In genomic region chr14:54860511-54860910, GRCm38 (mm10) we compare ENCODE assay signal across 10 mouse cellular contexts. TPM values are rescaled to one million over a fixed set of nuclear protein-coding genes. Genes with fewer than 3 reads are reported as not detected.
A peak's percentile ranks its signal among the peaks of the same experiment; 100 is the strongest.
DNase-seq lines count a peak whose midpoint lies in the region; ATAC-seq and TF ChIP-seq lines count a peak whose summit lies in the region.
"Had no signal": no experiment of that assay in that cellular context is flagged by ENCODE, and none has a peak within 500 bp of the region (broad histone marks: within the 10 kb centered on the region; RNA-seq: fewer than 3 reads in every experiment).

No protein-coding gene starts in this region.

- no peak for TF ChIP-seq POLR2A in bone marrow macrophage, adult 2 months (IDR thresholded peaks at IDR 0.05; ENCODE audit: borderline replicate concordance, low read depth, low read length)
- TF ChIP-seq POLR2A in spleen, adult 2 months (IDR thresholded peaks at IDR 0.05; ENCODE audit: low read depth, low read length): no peak

- H3K27ac ChIP-seq in midbrain, embryonic 10.5 days (replicated peaks): no peak overlapping the region
- no peak overlapping the region for H3K27ac ChIP-seq in midbrain, embryonic 16.5 days (ENCODE audit: low read length)
- no peak overlapping the region for H3K27ac ChIP-seq in bone marrow macrophage, adult 2 months (ENCODE audit: insufficient read depth, low read depth, low read length)
- H3K27ac ChIP-seq in limb, embryonic 11.5 days (replicated peaks; ENCODE audit: low read depth, low read length): no peak overlapping the region
- no peak overlapping the region for H3K27ac ChIP-seq in spleen, adult 2 months (ENCODE audit: insufficient read depth, low read length)

- no peak overlapping the region for H3K4me2 ChIP-seq in midbrain, embryonic 16.5 days (ENCODE audit: low read length)
- H3K4me2 ChIP-seq in limb, embryonic 11.5 days (ENCODE audit: low read depth, severe bottlenecking): no peak overlapping the region

- peaks cover 30% of the 10 kb centered on the region for H3K36me3 ChIP-seq in midbrain, embryonic 10.5 days
- H3K36me3 ChIP-seq in midbrain, embryonic 16.5 days (ENCODE audit: control insufficient read depth, insufficient read depth, low read length): peaks cover 3% of the 10 kb centered on the region
- peaks cover 4% of the 10 kb centered on the region; the same call in 1 of the 2 replicates for H3K36me3 ChIP-seq in limb, embryonic 11.5 days (ENCODE audit: control insufficient read depth, insufficient read depth, low read length)
- peaks cover 4% of the 10 kb centered on the region; the same call in 1 of the 2 replicates for H3K36me3 ChIP-seq in spleen, adult 2 months (ENCODE audit: control insufficient read depth, insufficient read depth, low read length)

- intact Hi-C loops in gastrocnemius, postnatal 14 days (cut with DNase I; ENCODE audit: low total_unique reads): no loop called here

- H3K27me3 ChIP-seq in midbrain, embryonic 10.5 days (ENCODE audit: low read depth, poor library complexity, severe bottlenecking): no peaks in the 10 kb centered on the region
- no peaks in the 10 kb centered on the region for H3K27me3 ChIP-seq in midbrain, embryonic 16.5 days (ENCODE audit: control insufficient read depth, insufficient read depth, low read depth, low read length)
- no peaks in the 10 kb centered on the region for H3K27me3 ChIP-seq in limb, embryonic 11.5 days (ENCODE audit: control insufficient read depth, insufficient read depth, low read length)
- H3K27me3 ChIP-seq in spleen, adult 2 months (ENCODE audit: control insufficient read depth, insufficient read depth, low read length): no peaks in the 10 kb centered on the region
- H3K27me3 ChIP-seq: megakaryocyte, embryonic 14.5 days had no signal

- no peaks in the 10 kb centered on the region for H3K9me3 ChIP-seq in midbrain, embryonic 10.5 days (replicated peaks)
- no peaks in the 10 kb centered on the region for H3K9me3 ChIP-seq in midbrain, embryonic 16.5 days (replicated peaks; ENCODE audit: control insufficient read depth, low read length, poor library complexity, severe bottlenecking)
- H3K9me3 ChIP-seq in limb, embryonic 11.5 days (ENCODE audit: control insufficient read depth, low read length): no peaks in the 10 kb centered on the region
- H3K9me3 ChIP-seq: G1E; megakaryocyte, embryonic 14.5 days had no signal

- peak; percentile 62 for DNase-seq in cerebellum, adult 11 months
- no peak for DNase-seq in cerebellum, adult 9-11 months
- DNase-seq in midbrain, embryonic 10.5 days (ENCODE audit: low spot score): peak; percentile 51
- peak; percentile 40 for DNase-seq in gastrocnemius, postnatal 14 days
- peak; percentile 76 for DNase-seq in limb, embryonic 11.5 days (ENCODE audit: low spot score)
- DNase-seq in spleen, adult 2 months (ENCODE audit: low read depth in 1 of 2, low spot score in 2 of 2): peak in 1 of 2 experiments; percentile 64

- peaks cover 25% of the 10 kb centered on the region for H3K4me1 ChIP-seq in midbrain, embryonic 10.5 days
- peaks cover 3% of the 10 kb centered on the region for H3K4me1 ChIP-seq in midbrain, embryonic 16.5 days (ENCODE audit: control insufficient read depth, insufficient read depth, low read length)
- H3K4me1 ChIP-seq in bone marrow macrophage, adult 2 months (ENCODE audit: control insufficient read depth, insufficient read depth, low read length): peaks cover 2% of the 10 kb centered on the region; the same call in 1 of the 2 replicates
- H3K4me1 ChIP-seq in limb, embryonic 11.5 days (ENCODE audit: control insufficient read depth, insufficient read depth, low read length): no peaks in the 10 kb centered on the region
- no peaks in the 10 kb centered on the region for H3K4me1 ChIP-seq in spleen, adult 2 months (ENCODE audit: control insufficient read depth, insufficient read depth, insufficient read length)

- no peak overlapping the region for H3K9ac ChIP-seq in midbrain, embryonic 16.5 days (ENCODE audit: low read depth, low read length)
- no peak overlapping the region for H3K9ac ChIP-seq in limb, embryonic 11.5 days (ENCODE audit: low read length)

- WGBS in midbrain, embryonic 10.5 days: 58% methylated on average over 2 of the region's 2 CpGs
- 37% methylated on average over 2 of the region's 2 CpGs for WGBS in midbrain, embryonic 16.5 days
- WGBS in limb, embryonic 11.5 days: 44% methylated on average over 2 of the region's 2 CpGs
- WGBS in spleen, adult 2 months: 39% methylated on average over 2 of the region's 2 CpGs

- peak; percentile 23; the same call in 1 of the 2 replicates for TF ChIP-seq CTCF in bone marrow macrophage, adult 2 months (IDR thresholded peaks at IDR 0.05; ENCODE audit: low read depth, low read length)
- peak; percentile 53; the same call in 1 of the 2 replicates for TF ChIP-seq CTCF in spleen, adult 2 months (IDR thresholded peaks at IDR 0.05; ENCODE audit: extremely low read depth, insufficient read depth, insufficient read length, insufficient replicate concordance)

- no peak for ATAC-seq in midbrain, embryonic 16.5 days
- no peak for ATAC-seq in limb, embryonic 11.5 days (ENCODE audit: insufficient number of reproducible peaks, low FRiP score, low TSS enrichment, low read depth)

- H3K4me3 ChIP-seq in midbrain, embryonic 10.5 days: no peak overlapping the region
- no peak overlapping the region for H3K4me3 ChIP-seq in midbrain, embryonic 16.5 days (ENCODE audit: low read depth, low read length)
- H3K4me3 ChIP-seq in bone marrow macrophage, adult 2 months (ENCODE audit: insufficient read depth, low read length): no peak overlapping the region
- no peak overlapping the region for H3K4me3 ChIP-seq in limb, embryonic 11.5 days (ENCODE audit: low read depth, low read length)
- H3K4me3 ChIP-seq in spleen, adult 2 months (ENCODE audit: extremely low read depth, insufficient read depth, insufficient read length): no peak overlapping the region
- H3K4me3 ChIP-seq: megakaryocyte, embryonic 14.5 days had no signal

RNA-seq across cellular contexts. Expression of gene Homez, which starts 10.2 kb away (rescaled TPM):
- polyA plus RNA-seq in midbrain, embryonic 10.5 days (2016; fragmentation: Nextera tagmentation; extraction: Ambion mirVana): 25.7 and 26.8 TPM in 2 replicates
- 13.2 and 14.5 TPM in 2 replicates for polyA plus RNA-seq in midbrain, embryonic 16.5 days (2015; fragmentation: Nextera tagmentation; extraction: Ambion mirVana)
- 5.2 and 6.5 TPM in 2 replicates for polyA plus RNA-seq in bone marrow macrophage, adult 2 months (2012; ENCODE audit: insufficient read depth, insufficient read length, missing spikeins)
- total RNA-seq in gastrocnemius, postnatal 14 days (2021): 1 to 10 TPM; 6.1 to 8.1 TPM
- polyA plus RNA-seq in limb, embryonic 11.5 days (2014; fragmentation: Nextera tagmentation; extraction: Ambion mirVana): 12.8 and 17.7 TPM in 2 replicates
- 2.8 and 4.1 TPM in 2 replicates for polyA plus RNA-seq in spleen, adult 2 months (2012; rRNA removed)

RNA-seq across cellular contexts. Expression of gene Ppp1r3e, which starts 16.8 kb away (rescaled TPM):
- 0.31 and 0.81 TPM in 2 replicates for polyA plus RNA-seq in midbrain, embryonic 10.5 days (2016; fragmentation: Nextera tagmentation; extraction: Ambion mirVana)
- 2.3 and 3.4 TPM in 2 replicates for polyA plus RNA-seq in midbrain, embryonic 16.5 days (2015; fragmentation: Nextera tagmentation; extraction: Ambion mirVana)
- polyA plus RNA-seq in bone marrow macrophage, adult 2 months (2012; ENCODE audit: insufficient read depth, insufficient read length, missing spikeins): 11.3 and 13.9 TPM in 2 replicates
- total RNA-seq in gastrocnemius, postnatal 14 days (2021): 1 to 10 TPM; 2.8 to 6.8 TPM
- 0.37 and 0.51 TPM in 2 replicates for polyA plus RNA-seq in limb, embryonic 11.5 days (2014; fragmentation: Nextera tagmentation; extraction: Ambion mirVana)
- 6.3 and 10.7 TPM in 2 replicates for polyA plus RNA-seq in spleen, adult 2 months (2012; rRNA removed)

RNA-seq across cellular contexts. Expression of gene Bcl2l2, which starts 22.7 kb away (rescaled TPM):
- 2.7 and 3.4 TPM in 2 replicates for polyA plus RNA-seq in midbrain, embryonic 10.5 days (2016; fragmentation: Nextera tagmentation; extraction: Ambion mirVana)
- 3.9 and 4.1 TPM in 2 replicates for polyA plus RNA-seq in midbrain, embryonic 16.5 days (2015; fragmentation: Nextera tagmentation; extraction: Ambion mirVana)
- 25.9 and 29.2 TPM in 2 replicates for polyA plus RNA-seq in bone marrow macrophage, adult 2 months (2012; ENCODE audit: insufficient read depth, insufficient read length, missing spikeins)
- 10 to 100 TPM; 19.9 to 21.0 TPM for total RNA-seq in gastrocnemius, postnatal 14 days (2021)
- polyA plus RNA-seq in limb, embryonic 11.5 days (2014; fragmentation: Nextera tagmentation; extraction: Ambion mirVana): 2.1 and 2.2 TPM in 2 replicates
- 16.6 and 16.9 TPM in 2 replicates for polyA plus RNA-seq in spleen, adult 2 months (2012; rRNA removed)

RNA-seq across cellular contexts. Expression of gene Gm20521, which starts 22.7 kb away (rescaled TPM):
- not detected in 2 replicates for polyA plus RNA-seq in midbrain, embryonic 10.5 days (2016; fragmentation: Nextera tagmentation; extraction: Ambion mirVana)
- polyA plus RNA-seq in midbrain, embryonic 16.5 days (2015; fragmentation: Nextera tagmentation; extraction: Ambion mirVana): not detected in 2 replicates
- not detected in 2 replicates for polyA plus RNA-seq in bone marrow macrophage, adult 2 months (2012; ENCODE audit: insufficient read depth, insufficient read length, missing spikeins)
- 1 to 10 TPM; 3.1 to 3.6 TPM for total RNA-seq in gastrocnemius, postnatal 14 days (2021)
- polyA plus RNA-seq in limb, embryonic 11.5 days (2014; fragmentation: Nextera tagmentation; extraction: Ambion mirVana): 0.56 TPM in 1 of 2 replicates, not detected in the other
- polyA plus RNA-seq in spleen, adult 2 months (2012; rRNA removed): 3.1 TPM in 1 of 2 replicates, not detected in the other

RNA-seq across cellular contexts. Expression of gene Pabpn1, which starts 31.8 kb away (rescaled TPM):
- polyA plus RNA-seq in midbrain, embryonic 10.5 days (2016; fragmentation: Nextera tagmentation; extraction: Ambion mirVana): 165 and 175 TPM in 2 replicates
- 150 and 163 TPM in 2 replicates for polyA plus RNA-seq in midbrain, embryonic 16.5 days (2015; fragmentation: Nextera tagmentation; extraction: Ambion mirVana)
- polyA plus RNA-seq in bone marrow macrophage, adult 2 months (2012; ENCODE audit: insufficient read depth, insufficient read length, missing spikeins): 144 and 176 TPM in 2 replicates
- 10 to 100 TPM; 56.6 to 57.4 TPM for total RNA-seq in gastrocnemius, postnatal 14 days (2021)
- 158 and 177 TPM in 2 replicates for polyA plus RNA-seq in limb, embryonic 11.5 days (2014; fragmentation: Nextera tagmentation; extraction: Ambion mirVana)
- 73.3 and 76.7 TPM in 2 replicates for polyA plus RNA-seq in spleen, adult 2 months (2012; rRNA removed)
